Mouse (Mus musculus) left cerebral cortex, adult 11 months (tissue): ENCODE measurements around the gene Stk4.

ENCODE experiments used
- DNase-seq: peaks from one replicate; pipeline ENCODE4 v3.0.0; 2022; ENCODE audit warnings: low spot score

The Stk4 gene

GRCm38 (mm10) chr2:164173394-164173793 is 103.3 kb downstream of the Stk4 start:
- no peak for DNase-seq

GRCm38 (mm10) chr2:164174649-164175395 is 104.7 kb downstream of the Stk4 start:
- peak; percentile 66 for DNase-seq

DNA sequence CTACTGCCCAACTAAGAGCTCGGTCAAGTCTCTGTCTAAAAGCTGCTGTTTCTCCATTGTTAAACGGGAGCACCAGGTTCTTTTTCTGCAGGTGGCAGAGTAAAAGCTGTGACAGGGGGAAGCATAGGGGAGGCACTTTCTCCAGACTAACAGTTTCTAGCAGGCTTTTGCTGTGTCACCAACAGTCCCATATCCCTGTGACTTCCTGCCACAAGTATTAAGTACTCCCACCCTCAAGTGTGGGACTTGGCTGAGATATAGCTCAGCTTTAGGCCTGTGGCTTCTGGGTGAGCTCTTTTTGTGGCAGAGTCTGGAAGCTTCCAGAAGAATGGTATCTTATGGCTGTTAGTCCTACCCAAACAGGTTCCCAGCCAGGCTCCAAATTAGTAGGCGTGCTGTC is 105.7 kb downstream of the Stk4 start:
- no peak for DNase-seq

DNA sequence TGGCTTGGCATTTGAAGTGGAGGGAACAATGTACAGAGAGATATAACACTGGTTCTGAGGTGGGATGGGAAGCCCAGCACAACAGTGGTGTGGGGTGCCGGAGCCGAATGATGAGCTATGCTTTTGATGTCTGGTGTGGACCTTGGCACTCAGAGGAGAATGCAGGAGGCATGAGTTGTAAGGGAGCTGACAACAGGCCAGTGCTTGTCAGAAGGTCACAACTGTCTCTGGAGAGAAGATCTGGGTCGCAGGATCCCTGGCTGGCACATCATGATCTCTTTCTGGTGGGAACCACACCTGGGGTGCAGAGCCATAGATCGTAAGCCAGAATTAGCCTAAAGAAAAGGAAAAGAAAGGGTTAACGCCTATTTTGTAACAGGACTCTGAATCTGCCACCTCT is 107.7 kb downstream of the Stk4 start:
- no peak for DNase-seq

GRCm38 (mm10) chr2:164180124-164180523 is 110.0 kb downstream of the Stk4 start:
- DNase-seq, result no peak

DNA sequence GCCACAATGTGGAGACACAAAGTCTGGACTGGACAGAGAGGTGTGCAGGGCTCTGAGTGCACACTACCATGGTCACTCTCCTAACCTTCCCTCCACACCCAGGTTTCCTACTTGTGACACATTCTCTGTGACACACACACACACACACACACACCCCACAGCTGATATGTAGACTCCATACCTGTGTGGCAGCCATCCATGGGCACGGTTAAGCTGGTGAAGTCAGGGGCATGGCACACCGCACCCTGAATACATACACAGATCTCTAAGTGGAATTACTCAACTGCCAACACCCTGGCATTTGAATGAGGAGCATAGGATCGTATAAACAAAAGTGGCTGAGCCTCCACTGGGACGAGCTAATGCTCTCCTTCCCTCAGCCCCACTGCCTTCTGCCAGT is 110.6 kb downstream of the Stk4 start:
- DNase-seq, result no peak

DNA sequence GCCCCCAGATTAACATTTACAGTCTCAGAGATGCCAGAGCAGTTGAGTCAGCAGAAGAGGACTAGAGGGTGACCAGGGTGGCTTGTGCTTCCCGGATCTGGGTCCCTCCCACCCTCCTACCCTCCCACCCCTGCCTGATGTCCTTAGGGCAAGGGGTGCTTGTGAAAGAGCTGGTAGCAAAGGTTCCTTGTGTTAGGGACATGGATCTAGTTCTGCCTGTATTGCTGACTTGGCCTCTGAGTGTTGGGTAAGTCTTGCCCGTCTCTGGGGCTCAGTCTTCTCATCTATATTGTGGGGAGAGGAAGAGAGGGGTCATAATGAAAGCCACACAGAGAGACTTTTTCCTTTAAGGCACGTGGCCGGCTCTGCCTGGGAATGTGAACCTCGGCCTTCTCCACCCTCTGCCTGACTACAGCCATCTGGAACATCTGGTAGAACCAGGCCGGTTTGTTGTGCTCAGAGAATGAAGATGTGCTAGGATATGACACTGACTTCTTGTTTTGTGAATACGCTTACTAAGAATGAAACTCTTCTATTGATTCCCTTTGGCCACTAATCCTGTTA is 112.7 kb downstream of the Stk4 start, which contains the start of gene Wfdc5:
Gene Wfdc5 (minus strand): TSS at position 51 of the 564 bp plus-strand sequence.
- DNase-seq, result no peak

- no peak for DNase-seq
These were observed 113.2 kb downstream of the Stk4 start for GRCm38 (mm10) chr2:164183340-164183739.

- no peak for DNase-seq
These were observed 114.1 kb downstream of the Stk4 start for GRCm38 (mm10) chr2:164184145-164184719.

- no peak for DNase-seq
These were observed 118.6 kb downstream of the Stk4 start for GRCm38 (mm10) chr2:164188722-164189121.

- no peak for DNase-seq
These were observed 120.5 kb downstream of the Stk4 start, which contains the start of gene Wfdc12 for GRCm38 (mm10) chr2:164190576-164190975. TSS of gene Wfdc12 (minus strand) at chr2:164190608.

GRCm38 (mm10) chr2:164192279-164192678 is 122.2 kb downstream of the Stk4 start:
- DNase-seq, result no peak

DNA sequence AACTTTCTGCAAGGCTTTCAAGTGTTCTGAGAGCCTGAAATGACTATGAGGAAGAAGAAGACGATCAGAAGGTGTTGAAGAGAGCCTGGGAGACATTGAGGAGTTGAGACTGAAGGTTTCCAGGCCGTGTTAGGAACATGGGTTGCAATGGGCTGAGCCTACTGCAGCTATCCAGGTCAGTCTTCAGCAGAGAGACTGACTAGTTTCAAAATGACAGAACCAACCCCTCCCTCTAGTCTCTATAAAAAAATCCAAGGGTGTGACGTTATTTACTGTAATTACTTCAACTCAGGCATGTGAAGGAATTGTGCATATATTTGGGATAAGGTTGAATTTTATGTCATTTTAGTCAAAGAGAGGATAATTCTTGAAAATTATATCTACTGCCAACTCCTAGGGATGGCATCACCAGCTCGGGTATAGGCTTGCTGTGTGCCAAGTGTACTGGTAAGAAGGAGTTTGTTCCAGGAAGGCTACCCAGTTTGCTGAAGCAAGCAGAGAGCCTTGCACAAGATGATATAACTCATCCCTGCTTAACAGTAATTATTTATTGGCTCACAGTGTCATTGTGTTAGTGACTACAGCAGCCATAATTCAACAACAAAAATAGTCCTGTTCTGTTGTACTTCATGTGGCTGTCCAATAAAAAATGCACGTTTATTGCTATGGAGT is 125.0 kb downstream of the Stk4 start:
- no peak for DNase-seq

- DNase-seq, result no peak
These were observed 126.0 kb downstream of the Stk4 start for GRCm38 (mm10) chr2:164195971-164196699.

DNA sequence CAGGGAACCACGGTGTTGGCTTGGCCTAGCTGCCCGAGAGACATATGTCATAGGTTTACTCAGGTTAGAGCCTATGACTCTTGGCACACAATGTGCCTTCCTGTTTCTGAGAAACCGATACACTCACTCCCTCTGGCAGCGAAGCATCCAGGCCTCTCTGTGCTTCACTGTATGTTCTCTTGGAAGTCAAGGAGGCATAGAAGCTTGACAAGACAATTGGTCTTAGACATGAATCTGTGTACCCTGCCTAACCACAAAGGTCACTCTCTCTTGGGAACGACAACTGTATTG is 126.5 kb downstream of the Stk4 start:
- no peak for DNase-seq

DNA sequence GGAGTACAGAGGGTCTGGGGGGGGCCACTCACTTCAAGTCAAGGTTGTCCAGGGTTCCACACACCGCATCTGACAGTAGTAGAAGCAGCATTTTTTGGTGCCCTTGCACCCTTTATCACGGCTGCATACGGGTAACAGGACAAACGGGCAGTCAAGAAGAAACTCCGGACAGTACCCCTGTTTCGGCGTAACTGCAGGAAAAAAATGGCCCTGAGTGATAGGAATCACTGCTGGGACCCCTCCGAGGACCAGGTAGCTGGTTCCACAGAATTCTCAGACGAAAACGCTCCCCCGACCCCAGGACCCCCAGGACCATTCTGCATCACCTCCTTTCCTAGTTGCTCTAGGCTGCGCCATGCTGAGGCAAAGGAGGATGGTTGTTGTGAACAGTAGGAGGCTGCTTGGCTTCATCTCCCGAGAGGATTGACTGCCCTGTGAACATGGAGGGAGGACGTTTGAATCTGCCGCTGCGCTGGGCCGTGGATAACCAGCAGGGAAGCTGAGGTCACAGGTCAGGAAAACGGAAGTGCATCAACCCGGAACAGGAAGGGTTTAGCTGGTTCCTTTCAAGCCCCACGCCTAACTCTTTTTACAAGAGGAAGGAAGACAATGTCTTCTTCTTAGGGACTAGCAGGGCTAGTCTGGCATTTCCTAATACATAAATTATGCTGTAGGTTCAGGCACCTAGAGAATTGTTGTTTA is 129.7 kb downstream of the Stk4 start, which contains the start of gene Wfdc15a:
Gene Wfdc15a (minus strand): TSS at position 505 of the 702 bp plus-strand sequence.
- no peak for DNase-seq
